12 mouse cellular contexts compared by ENCODE assay signal in genomic region chr10:20882599-20882998, GRCm38 (mm10).
DNase-seq lines count a peak whose midpoint lies in the region; ATAC-seq lines count a peak whose summit lies in the region.
"Had no signal": no experiment of that assay in that cellular context is flagged by ENCODE, and none has a peak within 500 bp of the region (broad histone marks: within the 10 kb centered on the region; RNA-seq: fewer than 3 reads in every experiment).

No protein-coding gene starts in this region.

- no peaks in the 10 kb centered on the region for H3K27me3 ChIP-seq in embryonic facial prominence, embryonic 10.5 days (replicated peaks; ENCODE audit: low read depth, poor library complexity, severe bottlenecking)
- H3K27me3 ChIP-seq: limb, embryonic 12.5 days had no signal

- no peaks in the 10 kb centered on the region for H3K9me3 ChIP-seq in embryonic facial prominence, embryonic 10.5 days
- H3K9me3 ChIP-seq: limb, embryonic 12.5 days had no signal

- intact Hi-C loops in heart, postnatal 10 days (cut with DNase I), result no loop called here

- no peaks in the 10 kb centered on the region for H3K79me2 ChIP-seq in macrophage (ENCODE audit: inconsistent target)

- peak; percentile 8 to 42 for DNase-seq in thymus, postnatal 10 days (ENCODE audit: low spot score in 2 of 2)
- DNase-seq in layer of hippocampus, postnatal 10 days (ENCODE audit: low spot score in 2 of 2), result no peak
- no peak for DNase-seq in heart, postnatal 10 days
- DNase-seq in embryonic facial prominence, embryonic 10.5 days (ENCODE audit: low spot score), result no peak
- DNase-seq: heart, postnatal 36 days; kidney, adult 18-20 months; layer of hippocampus, adult 9-11 months had no signal

- H3K4me3 ChIP-seq in macrophage (ENCODE audit: inconsistent target), result no peak overlapping the region
- no peak overlapping the region for H3K4me3 ChIP-seq in embryonic facial prominence, embryonic 10.5 days
- H3K4me3 ChIP-seq: limb, embryonic 12.5 days; myocyte had no signal

- WGBS in macrophage (ENCODE audit: missing documents), result 4% methylated on average over 8 of the region's 8 CpGs
- 91% methylated on average over 8 of the region's 8 CpGs for WGBS in embryonic facial prominence, embryonic 10.5 days

- peak overlapping the region; percentile 49 for H3K27ac ChIP-seq in macrophage
- no peak overlapping the region for H3K27ac ChIP-seq in embryonic facial prominence, embryonic 10.5 days (replicated peaks)
- H3K27ac ChIP-seq: limb, embryonic 12.5 days had no signal

- H3K4me1 ChIP-seq in embryonic facial prominence, embryonic 10.5 days, result no peaks in the 10 kb centered on the region

- ATAC-seq in CD4-positive, CD25-positive, alpha-beta regulatory T cell, adult 4 months, result peak; percentile 84
- peak; percentile 89 for ATAC-seq in common myeloid progenitor, adult 5-6 weeks (replicated peaks; ENCODE audit: low read depth, poor library complexity, severe bottlenecking)

- no peaks in the 10 kb centered on the region for H3K36me3 ChIP-seq in macrophage (ENCODE audit: inconsistent target)
- no peaks in the 10 kb centered on the region for H3K36me3 ChIP-seq in embryonic facial prominence, embryonic 10.5 days (replicated peaks)
- H3K36me3 ChIP-seq: limb, embryonic 12.5 days had no signal

Comparison
In these comparisons a context has a peak if more than half of its experiments do, and no peak if none do; other contexts are left out.
1. DNase-seq: peak in thymus, postnatal 10 days (2 of 2); none in layer of hippocampus, postnatal 10 days (0 of 2), heart, postnatal 10 days (0 of 2) and embryonic facial prominence, embryonic 10.5 days (single experiment).